In the genomic region with DNA sequence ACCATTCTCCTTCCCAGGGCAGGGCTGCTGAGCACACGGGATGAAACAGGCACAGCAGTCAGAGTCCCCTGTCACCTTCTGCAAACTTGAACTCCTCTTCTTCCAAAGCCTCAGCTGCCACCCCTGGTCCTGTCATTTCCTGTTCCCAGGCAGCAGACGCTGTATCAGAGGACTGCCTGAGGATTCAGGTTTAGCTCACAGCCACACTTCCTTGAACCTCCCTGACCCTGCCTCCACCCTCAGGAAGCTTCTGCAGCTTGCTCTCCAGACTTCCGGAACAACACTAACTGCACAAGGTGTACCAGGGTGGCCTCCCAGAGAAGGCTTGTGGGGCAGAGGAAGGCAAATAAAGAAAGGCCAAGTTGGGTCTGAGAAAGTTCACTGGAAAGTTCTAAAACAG, we compare ENCODE assay signal across 22 mouse cellular contexts.
DNase-seq lines count a peak whose midpoint lies in the region; ATAC-seq and TF ChIP-seq lines count a peak whose summit lies in the region.
"Had no signal": no experiment of that assay in that cellular context is flagged by ENCODE, and none has a peak within 500 bp of the region (broad histone marks: within the 10 kb centered on the region; RNA-seq: fewer than 3 reads in every experiment).

No protein-coding gene starts in this region.

- H3K4me3 ChIP-seq in gastrocnemius, adult 2 months: no peak overlapping the region
- H3K4me3 ChIP-seq in kidney, embryonic 15.5 days (replicated peaks): no peak overlapping the region
- H3K4me3 ChIP-seq in lung, embryonic 16.5 days (ENCODE audit: low read length): no peak overlapping the region
- H3K4me3 ChIP-seq in lung, adult 2 months (replicated peaks; ENCODE audit: extremely low read depth, low read depth, low read length): no peak overlapping the region
- no peak overlapping the region for H3K4me3 ChIP-seq in embryonic facial prominence, embryonic 14.5 days (ENCODE audit: low read depth, low read length)
- H3K4me3 ChIP-seq: embryonic facial prominence, embryonic 12.5 days; heart, embryonic 15.5 days; hindbrain, embryonic 15.5 days; liver, embryonic 15.5 days; midbrain, embryonic 10.5 days; neural tube, embryonic 12.5 days had no signal

- no peak overlapping the region for H3K9ac ChIP-seq in kidney, embryonic 15.5 days
- no peak overlapping the region for H3K9ac ChIP-seq in lung, embryonic 16.5 days (ENCODE audit: low read length)
- no peak overlapping the region for H3K9ac ChIP-seq in embryonic facial prominence, embryonic 14.5 days (ENCODE audit: low read depth, low read length)
- H3K9ac ChIP-seq: embryonic facial prominence, embryonic 12.5 days; heart, embryonic 15.5 days; hindbrain, embryonic 15.5 days; liver, embryonic 15.5 days; neural tube, embryonic 12.5 days had no signal

- TF ChIP-seq CTCF in gastrocnemius, adult 2 months (IDR thresholded peaks at IDR 0.05): no peak
- no peak for TF ChIP-seq CTCF in lung, adult 2 months (IDR thresholded peaks at IDR 0.05; ENCODE audit: insufficient read depth, low read length)

- intact Hi-C loops in gastrocnemius, adult 2 months (cut with DNase I): no loop called here

- no peak overlapping the region for H3K4me2 ChIP-seq in kidney, embryonic 15.5 days
- no peak overlapping the region for H3K4me2 ChIP-seq in lung, embryonic 16.5 days (ENCODE audit: low read depth, low read length)
- no peak overlapping the region for H3K4me2 ChIP-seq in embryonic facial prominence, embryonic 14.5 days (ENCODE audit: low read depth, low read length)
- H3K4me2 ChIP-seq: embryonic facial prominence, embryonic 12.5 days; heart, embryonic 15.5 days; hindbrain, embryonic 15.5 days; liver, embryonic 15.5 days; neural tube, embryonic 12.5 days had no signal

- no peak for ATAC-seq in kidney, embryonic 15.5 days (replicated peaks; ENCODE audit: low FRiP score)
- ATAC-seq in lung, embryonic 16.5 days (ENCODE audit: low read depth): no peak
- ATAC-seq in embryonic facial prominence, embryonic 14.5 days (ENCODE audit: low read depth): no peak
- ATAC-seq: intestine, embryonic 16.5 days had no signal

- no peak for TF ChIP-seq POLR2A in lung, adult 2 months (IDR thresholded peaks at IDR 0.05; ENCODE audit: borderline replicate concordance, extremely low read depth, low read depth, low read length)

- peak overlapping the region; percentile 54 for H3K27ac ChIP-seq in gastrocnemius, adult 2 months
- peak overlapping the region; percentile 27; the same call in 1 of the 2 replicates for H3K27ac ChIP-seq in kidney, embryonic 15.5 days
- H3K27ac ChIP-seq in lung, embryonic 16.5 days (ENCODE audit: low read length): peak overlapping the region; percentile 37; the same call in 1 of the 2 replicates
- 0 out of 2 replicates have a peak overlapping the region, but pooled peaks have one; percentile 21 for H3K27ac ChIP-seq in embryonic facial prominence, embryonic 14.5 days (replicated peaks; ENCODE audit: low read depth, low read length)
- H3K27ac ChIP-seq: embryonic facial prominence, embryonic 12.5 days; heart, embryonic 15.5 days; hindbrain, embryonic 15.5 days; liver, embryonic 15.5 days; midbrain, embryonic 10.5 days; neural tube, embryonic 12.5 days had no signal

- no peak for DNase-seq in gastrocnemius, adult 2 months
- no peak for DNase-seq in gastrocnemius, postnatal 25 days
- no peak for DNase-seq in kidney, adult 11 months
- no peak for DNase-seq in lung, adult 2 months
- DNase-seq in embryonic facial prominence, embryonic 14.5 days (ENCODE audit: low spot score): no peak
- no peak for DNase-seq in right cerebral cortex, adult 18-20 months
- DNase-seq: adrenal gland, postnatal 10 days; B cell, adult 2 months; cerebellum, adult 2 months; gastrocnemius, postnatal 14 days; layer of hippocampus, postnatal 36 days; right cerebral cortex, postnatal 14 days; thymus, postnatal 14 days had no signal

- no peaks in the 10 kb centered on the region for H3K9me3 ChIP-seq in kidney, embryonic 15.5 days (replicated peaks)
- no peaks in the 10 kb centered on the region for H3K9me3 ChIP-seq in lung, embryonic 16.5 days (ENCODE audit: control insufficient read depth, low read length)
- 0 out of 2 replicates have a peak, but pooled peaks cover 2% of the 10 kb centered on the region for H3K9me3 ChIP-seq in embryonic facial prominence, embryonic 14.5 days (ENCODE audit: control insufficient read depth, low read length)
- H3K9me3 ChIP-seq: embryonic facial prominence, embryonic 12.5 days; heart, embryonic 15.5 days; hindbrain, embryonic 15.5 days; liver, embryonic 15.5 days; midbrain, embryonic 10.5 days; neural tube, embryonic 12.5 days had no signal

- H3K4me1 ChIP-seq in kidney, embryonic 15.5 days: peaks cover 6% of the 10 kb centered on the region; the same call in 1 of the 2 replicates
- peaks cover 2% of the 10 kb centered on the region; the same call in 1 of the 2 replicates for H3K4me1 ChIP-seq in lung, embryonic 16.5 days (replicated peaks; ENCODE audit: control insufficient read depth, insufficient read depth, low read length)
- no peaks in the 10 kb centered on the region for H3K4me1 ChIP-seq in lung, adult 2 months (ENCODE audit: control insufficient read depth, insufficient read depth, low read length)
- peaks cover 4% of the 10 kb centered on the region; the same call in 1 of the 2 replicates for H3K4me1 ChIP-seq in embryonic facial prominence, embryonic 14.5 days (ENCODE audit: control insufficient read depth, insufficient read depth, low read length)
- H3K4me1 ChIP-seq: hindbrain, embryonic 15.5 days; liver, embryonic 15.5 days; neural tube, embryonic 12.5 days had no signal

- no peaks in the 10 kb centered on the region for H3K36me3 ChIP-seq in kidney, embryonic 15.5 days
- H3K36me3 ChIP-seq in lung, embryonic 16.5 days (ENCODE audit: control insufficient read depth, insufficient read depth, low read length): no peaks in the 10 kb centered on the region
- H3K36me3 ChIP-seq in embryonic facial prominence, embryonic 14.5 days (ENCODE audit: control insufficient read depth, insufficient read depth, low read length): no peaks in the 10 kb centered on the region
- H3K36me3 ChIP-seq: embryonic facial prominence, embryonic 12.5 days; heart, embryonic 15.5 days; hindbrain, embryonic 15.5 days; liver, embryonic 15.5 days; midbrain, embryonic 10.5 days; neural tube, embryonic 12.5 days had no signal

- no peaks in the 10 kb centered on the region for H3K27me3 ChIP-seq in kidney, embryonic 15.5 days
- no peaks in the 10 kb centered on the region for H3K27me3 ChIP-seq in lung, embryonic 16.5 days (ENCODE audit: control insufficient read depth, insufficient read depth, low read depth, low read length)
- no peaks in the 10 kb centered on the region for H3K27me3 ChIP-seq in embryonic facial prominence, embryonic 14.5 days (replicated peaks; ENCODE audit: control insufficient read depth, insufficient read depth, low read length)
- H3K27me3 ChIP-seq: embryonic facial prominence, embryonic 12.5 days; heart, embryonic 15.5 days; hindbrain, embryonic 15.5 days; liver, embryonic 15.5 days; neural tube, embryonic 12.5 days had no signal

- WGBS in kidney, embryonic 15.5 days: 43% methylated on average over 3 of the region's 3 CpGs
- WGBS in lung, embryonic 16.5 days: 45% methylated on average over 3 of the region's 3 CpGs
- WGBS in lung, adult 2 months: 32% methylated on average over 3 of the region's 3 CpGs
- 48% methylated on average over 3 of the region's 3 CpGs for WGBS in embryonic facial prominence, embryonic 14.5 days
